Mouse (Mus musculus): ENCODE measurements around the gene Tnfsf11. TPM values are rescaled to one million over a fixed set of nuclear protein-coding genes. Genes with fewer than 3 reads are reported as not detected.
A peak's percentile ranks its signal among the peaks of the same experiment; 100 is the strongest.

The Tnfsf11 gene
- polyA plus RNA-seq, 1 experiment from 2014 or later: 0.27 TPM

- H3K36me3 ChIP-seq (ENCODE audit: control insufficient read depth, insufficient read depth, low read length): no peaks in the 10 kb centered on the region
- H3K27me3 ChIP-seq (ENCODE audit: control insufficient read depth, insufficient read depth, low read length): no peaks in the 10 kb centered on the region
- ATAC-seq (ENCODE audit: insufficient read depth, low FRiP score, low TSS enrichment): no peak
- no peak overlapping the region for H3K4me3 ChIP-seq (ENCODE audit: low read depth, low read length)
- 93% methylated on average over 3 of the region's 3 CpGs for WGBS
- H3K4me1 ChIP-seq (ENCODE audit: control insufficient read depth, insufficient read depth, low read length): no peaks in the 10 kb centered on the region
- no peak for DNase-seq (ENCODE audit: low spot score)
- H3K4me2 ChIP-seq (ENCODE audit: low read depth): no peak overlapping the region
- no peak overlapping the region for H3K27ac ChIP-seq (ENCODE audit: low read depth, low read length)
- H3K9ac ChIP-seq (ENCODE audit: low read length): no peak overlapping the region
- no peaks in the 10 kb centered on the region for H3K9me3 ChIP-seq (ENCODE audit: control insufficient read depth, low read length)
These were observed 6.9 kb downstream of the Tnfsf11 start for GRCm38 (mm10) chr14:78300914-78301313.

- 93% methylated on average over 7 of the region's 7 CpGs for WGBS
- no peaks in the 10 kb centered on the region for H3K27me3 ChIP-seq (ENCODE audit: control insufficient read depth, insufficient read depth, low read length)
- DNase-seq (ENCODE audit: low spot score): no peak
- ATAC-seq (ENCODE audit: insufficient read depth, low FRiP score, low TSS enrichment): no peak
- H3K4me3 ChIP-seq (ENCODE audit: low read depth, low read length): no peak overlapping the region
- no peak overlapping the region for H3K4me2 ChIP-seq (ENCODE audit: low read depth)
- H3K9me3 ChIP-seq (ENCODE audit: control insufficient read depth, low read length): no peaks in the 10 kb centered on the region
- H3K4me1 ChIP-seq (ENCODE audit: control insufficient read depth, insufficient read depth, low read length): 0 out of 2 replicates have a peak, but pooled peaks cover 3% of the 10 kb centered on the region
- no peaks in the 10 kb centered on the region for H3K36me3 ChIP-seq (ENCODE audit: control insufficient read depth, insufficient read depth, low read length)
- no peak overlapping the region for H3K9ac ChIP-seq (ENCODE audit: low read length)
- no peak overlapping the region for H3K27ac ChIP-seq (ENCODE audit: low read depth, low read length)
These were observed 15.2 kb downstream of the Tnfsf11 start for GRCm38 (mm10) chr14:78292687-78293086.

DNA sequence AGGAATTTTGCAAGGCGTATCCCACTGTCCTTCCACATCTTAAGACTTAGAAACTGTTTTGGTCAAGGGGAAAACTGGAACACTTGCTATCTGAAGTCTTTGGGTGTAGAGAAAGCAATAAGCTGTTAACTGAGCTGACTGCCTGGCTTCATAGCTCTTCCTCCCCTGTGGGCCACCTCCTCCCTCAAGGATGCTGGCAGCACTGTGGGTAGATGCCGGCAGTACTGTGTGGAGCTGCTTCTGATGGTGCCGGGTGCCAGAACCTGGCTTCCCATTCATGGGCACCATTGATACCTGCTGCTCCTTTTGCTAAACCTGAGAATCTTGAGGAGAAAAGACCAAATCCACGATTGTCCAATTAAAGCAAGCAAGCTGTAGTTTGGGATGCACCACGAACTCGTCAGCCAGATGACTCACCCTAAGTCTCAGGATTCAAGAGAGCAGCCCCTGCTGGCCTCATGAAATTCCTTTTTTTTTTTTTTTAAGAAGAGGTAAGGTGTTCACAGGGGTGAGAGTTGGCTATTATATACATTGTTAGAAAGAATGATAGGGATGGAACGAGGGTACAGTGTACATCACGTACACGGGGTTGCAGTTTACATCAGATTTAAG lies 17.8 kb downstream of the Tnfsf11 start:
- Histone ChIP-seq H3K4me1 (ENCODE audit: control insufficient read depth, insufficient read depth, low read length) (peaks cover 9% of the 10 kb centered on the region; the same call in 1 of the 2 replicates), H3K4me3 (ENCODE audit: low read depth, low read length) (no peak overlapping the region), H3K4me2 (ENCODE audit: low read depth) (no peak overlapping the region), H3K27ac (ENCODE audit: low read depth, low read length) (no peak overlapping the region), H3K9me3 (ENCODE audit: control insufficient read depth, low read length) (no peaks in the 10 kb centered on the region), H3K36me3 (ENCODE audit: control insufficient read depth, insufficient read depth, low read length) (no peaks in the 10 kb centered on the region), H3K9ac (ENCODE audit: low read length) (no peak overlapping the region), H3K27me3 (ENCODE audit: control insufficient read depth, insufficient read depth, low read length) (no peaks in the 10 kb centered on the region)
- 79% methylated on average over 9 of the region's 9 CpGs for WGBS
- DNase-seq (ENCODE audit: low spot score) (no peak), ATAC-seq (ENCODE audit: insufficient read depth, low FRiP score, low TSS enrichment) (no peak)

GRCm38 (mm10) chr14:78288903-78289302 lies 18.9 kb downstream of the Tnfsf11 start:
- Histone ChIP-seq H3K4me3 (ENCODE audit: low read depth, low read length) (no peak overlapping the region), H3K27me3 (ENCODE audit: control insufficient read depth, insufficient read depth, low read length) (no peaks in the 10 kb centered on the region)
- peak; percentile 59 for DNase-seq (ENCODE audit: low spot score)

DNA sequence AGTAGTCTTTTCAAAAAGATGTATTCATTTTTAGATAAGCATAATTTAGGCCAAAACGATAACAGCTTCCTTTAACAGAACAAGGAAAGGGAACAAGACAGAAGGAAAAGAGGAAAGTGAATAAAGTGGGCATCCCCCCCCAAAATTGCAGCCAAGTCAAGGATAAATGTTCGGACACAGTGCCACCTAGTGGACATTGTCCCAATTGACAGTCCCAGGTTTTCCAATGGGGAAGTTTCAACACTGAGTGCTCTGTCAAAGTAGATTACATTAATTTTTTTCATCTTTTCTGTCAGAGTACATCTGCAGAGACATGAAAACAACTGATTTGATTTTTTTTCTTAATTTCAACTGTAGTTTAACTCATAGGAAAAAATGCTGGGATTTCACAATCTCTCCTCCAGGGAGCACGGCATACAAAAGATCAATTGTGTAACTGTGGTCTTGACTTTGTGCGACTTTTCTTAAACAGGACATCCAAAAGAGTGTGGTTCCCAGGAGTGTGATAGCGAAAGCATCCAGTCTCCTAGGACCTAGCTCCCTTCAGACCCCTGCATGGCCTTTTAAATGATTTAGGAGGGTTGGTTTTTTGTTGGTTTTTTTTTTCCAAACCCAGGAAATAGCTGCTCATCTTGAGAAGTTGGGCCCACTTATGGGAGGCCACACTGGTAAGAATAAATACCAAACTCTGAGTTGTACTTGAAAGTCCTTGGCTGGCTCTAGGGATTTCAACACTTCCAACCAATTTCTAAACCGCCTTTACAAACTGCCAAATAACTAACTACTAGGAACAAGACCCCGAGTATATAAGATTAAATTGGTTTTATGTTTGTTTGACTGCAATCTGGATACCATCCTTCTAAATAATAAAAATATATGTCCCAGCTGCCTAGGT lies 19.7 kb downstream of the Tnfsf11 start:
- H3K4me2 ChIP-seq (ENCODE audit: low read depth): no peak overlapping the region
- no peak overlapping the region for H3K4me3 ChIP-seq (ENCODE audit: low read depth, low read length)
- no peak for ATAC-seq (ENCODE audit: insufficient read depth, low FRiP score, low TSS enrichment)
- no peak overlapping the region for H3K9ac ChIP-seq (ENCODE audit: low read length)
- peak; percentile 70 for DNase-seq (ENCODE audit: low spot score)
- H3K9me3 ChIP-seq (ENCODE audit: control insufficient read depth, low read length): no peaks in the 10 kb centered on the region
- H3K27me3 ChIP-seq (ENCODE audit: control insufficient read depth, insufficient read depth, low read length): no peaks in the 10 kb centered on the region
- no peak overlapping the region for H3K27ac ChIP-seq (ENCODE audit: low read depth, low read length)
- H3K4me1 ChIP-seq (ENCODE audit: control insufficient read depth, insufficient read depth, low read length): peaks cover 9% of the 10 kb centered on the region; the same call in 1 of the 2 replicates
- no peaks in the 10 kb centered on the region for H3K36me3 ChIP-seq (ENCODE audit: control insufficient read depth, insufficient read depth, low read length)
- WGBS: 38% methylated on average over 7 of the region's 7 CpGs

More at GRCm38 (mm10) chr14:78288903-78289302, 18.9 kb downstream of the Tnfsf11 start:
- Histone ChIP-seq H3K27ac (ENCODE audit: low read depth, low read length) (no peak overlapping the region), H3K9me3 (ENCODE audit: control insufficient read depth, low read length) (no peaks in the 10 kb centered on the region), H3K36me3 (ENCODE audit: control insufficient read depth, insufficient read depth, low read length) (no peaks in the 10 kb centered on the region), H3K4me2 (ENCODE audit: low read depth) (no peak overlapping the region), H3K9ac (ENCODE audit: low read length) (no peak overlapping the region), H3K4me1 (ENCODE audit: control insufficient read depth, insufficient read depth, low read length) (peaks cover 9% of the 10 kb centered on the region; the same call in 1 of the 2 replicates)
- 17% methylated on average over 5 of the region's 5 CpGs for WGBS
- peak; percentile 74; the same call in 1 of the 2 replicates for ATAC-seq (ENCODE audit: insufficient read depth, low FRiP score, low TSS enrichment)

- peaks cover 9% of the 10 kb centered on the region; the same call in 1 of the 2 replicates for H3K4me1 ChIP-seq (ENCODE audit: control insufficient read depth, insufficient read depth, low read length)
- H3K36me3 ChIP-seq (ENCODE audit: control insufficient read depth, insufficient read depth, low read length): no peaks in the 10 kb centered on the region
- H3K4me3 ChIP-seq (ENCODE audit: low read depth, low read length): no peak overlapping the region
- peak overlapping the region; percentile 63 for H3K27ac ChIP-seq (ENCODE audit: low read depth, low read length)
- peak; percentile 30 for DNase-seq (ENCODE audit: low spot score)
- H3K9ac ChIP-seq (ENCODE audit: low read length): no peak overlapping the region
- no peaks in the 10 kb centered on the region for H3K9me3 ChIP-seq (ENCODE audit: control insufficient read depth, low read length)
- H3K27me3 ChIP-seq (ENCODE audit: control insufficient read depth, insufficient read depth, low read length): no peaks in the 10 kb centered on the region
- peak; percentile 31; the same call in 1 of the 2 replicates for ATAC-seq (ENCODE audit: insufficient read depth, low FRiP score, low TSS enrichment)
- H3K4me2 ChIP-seq (ENCODE audit: low read depth): no peak overlapping the region
- 29% methylated on average over 5 of the region's 5 CpGs for WGBS
These were observed 21.8 kb downstream of the Tnfsf11 start for GRCm38 (mm10) chr14:78286011-78286548.

- WGBS: 85% methylated on average over 11 of the region's 11 CpGs
- Histone ChIP-seq H3K36me3 (ENCODE audit: control insufficient read depth, insufficient read depth, low read length) (no peaks in the 10 kb centered on the region), H3K27ac (ENCODE audit: low read depth, low read length) (no peak overlapping the region), H3K9ac (ENCODE audit: low read length) (no peak overlapping the region), H3K4me1 (ENCODE audit: control insufficient read depth, insufficient read depth, low read length) (peaks cover 6% of the 10 kb centered on the region; the same call in 1 of the 2 replicates), H3K9me3 (ENCODE audit: control insufficient read depth, low read length) (no peaks in the 10 kb centered on the region), H3K4me3 (ENCODE audit: low read depth, low read length) (no peak overlapping the region), H3K4me2 (ENCODE audit: low read depth) (no peak overlapping the region), H3K27me3 (ENCODE audit: control insufficient read depth, insufficient read depth, low read length) (no peaks in the 10 kb centered on the region)
- DNase-seq (ENCODE audit: low spot score) (no peak), ATAC-seq (ENCODE audit: insufficient read depth, low FRiP score, low TSS enrichment) (no peak)
These were observed 25.4 kb downstream of the Tnfsf11 start for GRCm38 (mm10) chr14:78282490-78282889.

- 77% methylated on average over 18 of the region's 18 CpGs for WGBS
- no peak for ATAC-seq (ENCODE audit: insufficient read depth, low FRiP score, low TSS enrichment)
- no peak overlapping the region for H3K9ac ChIP-seq (ENCODE audit: low read length)
- no peak overlapping the region for H3K4me2 ChIP-seq (ENCODE audit: low read depth)
- H3K36me3 ChIP-seq (ENCODE audit: control insufficient read depth, insufficient read depth, low read length): no peaks in the 10 kb centered on the region
- no peak for DNase-seq (ENCODE audit: low spot score)
- H3K9me3 ChIP-seq (ENCODE audit: control insufficient read depth, low read length): no peaks in the 10 kb centered on the region
- H3K4me1 ChIP-seq (ENCODE audit: control insufficient read depth, insufficient read depth, low read length): 0 out of 2 replicates have a peak, but pooled peaks cover 3% of the 10 kb centered on the region
- H3K4me3 ChIP-seq (ENCODE audit: low read depth, low read length): no peak overlapping the region
- no peaks in the 10 kb centered on the region for H3K27me3 ChIP-seq (ENCODE audit: control insufficient read depth, insufficient read depth, low read length)
- no peak overlapping the region for H3K27ac ChIP-seq (ENCODE audit: low read depth, low read length)
These were observed 31.4 kb downstream of the Tnfsf11 start for GRCm38 (mm10) chr14:78276395-78276930.
